Mouse (Mus musculus) spleen, postnatal 0 days (tissue): Measurements from ENCODE around the gene Crhbp. TPM values are rescaled to one million over a fixed set of nuclear protein-coding genes. Genes with fewer than 3 reads are reported as not detected.

Experiments
- polyA plus RNA-seq: library from polyadenylated mRNA; unstranded; fragments of >200 nt; fragmentation: Nextera tagmentation; extraction: Ambion mirVana; gene quantifications from 2 replicates; pipeline ENCODE4 v1.2.1, GENCODE M21; 2015

The Crhbp gene
- polyA plus RNA-seq: 0.22 TPM in 1 of 2 replicates, not detected in the other

GRCm38 (mm10) chr13:95444824-95445223, at the start of gene Crhbp:
Gene Crhbp, minus strand, starts transcription at chr13:95444924.

GRCm38 (mm10) chr13:95478671-95479413, 34.1 kb upstream of the Crhbp start, which contains the start of gene S100z:
Gene S100z, minus strand, starts transcription at chr13:95478721.

Other genes starting within 250 kb of the Crhbp start
- 0.42 and 0.75 TPM in 2 replicates for gene Pde8b, start 194.6 kb downstream of the Crhbp start, polyA plus RNA-seq
- 10.6 and 14.7 TPM in 2 replicates for gene Zbed3, start 121.3 kb downstream of the Crhbp start, polyA plus RNA-seq
- 23.9 and 25.3 TPM in 2 replicates for gene Aggf1, start 69.6 kb downstream of the Crhbp start, polyA plus RNA-seq
- not detected in 2 replicates for gene S100z, start 33.8 kb upstream of the Crhbp start, polyA plus RNA-seq
- gene F2rl1, start 80.3 kb upstream of the Crhbp start, polyA plus RNA-seq: 0.08 TPM in 2 replicates
- gene F2r, start 173.6 kb upstream of the Crhbp start, polyA plus RNA-seq: 58.4 and 60.5 TPM in 2 replicates